ENCODE assay signal across 8 mouse cellular contexts in the genomic region with DNA sequence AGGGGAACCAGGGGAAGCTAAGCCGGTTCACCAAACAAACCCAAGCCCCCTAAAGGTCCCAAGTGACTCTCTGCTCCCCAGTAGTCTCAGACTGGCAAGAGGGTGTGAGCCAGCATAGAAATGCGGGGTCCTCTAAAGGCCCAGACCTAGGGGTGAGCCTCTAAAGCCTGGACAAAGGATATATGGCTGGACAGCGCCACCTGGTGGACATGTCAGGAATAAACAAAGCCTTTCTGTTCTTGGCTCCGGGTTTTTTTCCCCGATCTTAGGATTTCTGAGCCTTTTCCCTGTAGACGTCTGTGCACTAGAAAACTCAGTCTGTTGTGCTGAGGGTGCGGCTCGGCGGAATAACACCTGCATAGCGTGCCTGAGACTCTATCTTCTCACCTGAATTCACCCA. TPM values are rescaled to one million over a fixed set of nuclear protein-coding genes. Genes with fewer than 3 reads are reported as not detected.
DNase-seq lines count a peak whose midpoint lies in the region; ATAC-seq and TF ChIP-seq lines count a peak whose summit lies in the region.

No protein-coding gene starts in this region.

- no peaks in the 10 kb centered on the region for H3K9me3 ChIP-seq in limb, embryonic 10.5 days (replicated peaks)
- no peaks in the 10 kb centered on the region for H3K9me3 ChIP-seq in midbrain, embryonic 13.5 days

- 0 out of 2 replicates have a peak overlapping the region, but pooled peaks have one; percentile 28 for H3K9ac ChIP-seq in midbrain, embryonic 13.5 days (replicated peaks)

- H3K4me1 ChIP-seq in limb, embryonic 10.5 days: peaks cover 11% of the 10 kb centered on the region; the same call in 1 of the 2 replicates
- H3K4me1 ChIP-seq in midbrain, embryonic 13.5 days (replicated peaks): peaks cover 25% of the 10 kb centered on the region
- peaks cover under 1% of the 10 kb centered on the region; the same call in 1 of the 2 replicates for H3K4me1 ChIP-seq in spleen, adult 2 months (ENCODE audit: control insufficient read depth, insufficient read depth, insufficient read length)

- H3K27ac ChIP-seq in gastrocnemius, adult 2 months: no peak overlapping the region
- H3K27ac ChIP-seq in limb, embryonic 10.5 days: no peak overlapping the region
- peak overlapping the region; percentile 58 for H3K27ac ChIP-seq in midbrain, embryonic 13.5 days
- H3K27ac ChIP-seq in spleen, adult 2 months (ENCODE audit: insufficient read depth, low read length): no peak overlapping the region

- peak overlapping the region; percentile 64 for H3K4me3 ChIP-seq in gastrocnemius, adult 2 months
- H3K4me3 ChIP-seq in limb, embryonic 10.5 days: 0 out of 2 replicates have a peak overlapping the region, but pooled peaks have one; percentile 7
- no peak overlapping the region for H3K4me3 ChIP-seq in midbrain, embryonic 13.5 days (replicated peaks)
- no peak overlapping the region for H3K4me3 ChIP-seq in spleen, adult 2 months (ENCODE audit: extremely low read depth, insufficient read depth, insufficient read length)

- no peaks in the 10 kb centered on the region for H3K36me3 ChIP-seq in limb, embryonic 10.5 days
- H3K36me3 ChIP-seq in midbrain, embryonic 13.5 days: no peaks in the 10 kb centered on the region
- H3K36me3 ChIP-seq in spleen, adult 2 months (ENCODE audit: control insufficient read depth, insufficient read depth, low read length): no peaks in the 10 kb centered on the region

- intact Hi-C loops in gastrocnemius, adult 2 months (cut with DNase I): loop anchor here (10.0 kb wide), 1 partner anchor 231 kb away; no protein-coding TSS in a partner anchor

- 3% methylated on average over 10 of the region's 10 CpGs for WGBS in limb, embryonic 10.5 days
- WGBS in midbrain, embryonic 13.5 days: 0% methylated on average over 10 of the region's 10 CpGs
- 3% methylated on average over 10 of the region's 10 CpGs for WGBS in spleen, adult 2 months

- peak overlapping the region; percentile 28; the same call in 1 of the 2 replicates for H3K4me2 ChIP-seq in midbrain, embryonic 13.5 days (replicated peaks)

- H3K27me3 ChIP-seq in limb, embryonic 10.5 days (ENCODE audit: low read depth, poor library complexity, severe bottlenecking): peaks cover 59% of the 10 kb centered on the region
- peaks cover 6% of the 10 kb centered on the region for H3K27me3 ChIP-seq in midbrain, embryonic 13.5 days
- peaks cover 3% of the 10 kb centered on the region; the same call in 1 of the 2 replicates for H3K27me3 ChIP-seq in spleen, adult 2 months (ENCODE audit: control insufficient read depth, insufficient read depth, low read length)

- no peak for TF ChIP-seq POLR2A in spleen, adult 2 months (IDR thresholded peaks at IDR 0.05; ENCODE audit: low read depth, low read length)

- peak; percentile 79 for DNase-seq in CD4-positive, CD25-positive, alpha-beta regulatory T cell, adult 2 months (ENCODE audit: low read depth, low spot score)
- DNase-seq in cerebellum, postnatal 25 days: peak; percentile 89 to 91
- DNase-seq in gastrocnemius, adult 2 months: peak; percentile 62
- peak; percentile 66 for DNase-seq in kidney, adult 18-20 months
- peak; percentile 85 for DNase-seq in limb, embryonic 10.5 days (ENCODE audit: low spot score)
- peak in 1 of 2 experiments; percentile 39 for DNase-seq in spleen, adult 2 months (ENCODE audit: low read depth in 1 of 2, low spot score in 2 of 2)

- no peak for ATAC-seq in CD4-positive, CD25-positive, alpha-beta regulatory T cell, adult 4 months
- no peak; the same call in 1 of the 2 replicates for ATAC-seq in midbrain, embryonic 13.5 days

- peak; percentile 88; the same call in 1 of the 2 replicates for TF ChIP-seq CTCF in gastrocnemius, adult 2 months (IDR thresholded peaks at IDR 0.05)
- TF ChIP-seq CTCF in spleen, adult 2 months (IDR thresholded peaks at IDR 0.05; ENCODE audit: extremely low read depth, insufficient read depth, insufficient read length, insufficient replicate concordance): peak; percentile 66; the same call in 1 of the 2 replicates

RNA-seq across cellular contexts. Expression of a gene that starts 12.6 kb away (rescaled TPM):
- polyA plus RNA-seq in CD4-positive, CD25-positive, alpha-beta regulatory T cell, adult 4 months (2017; shearing (Covaris generic)): not detected
- not detected for total RNA-seq in gastrocnemius, adult 2 months (2021)
- not detected in 2 replicates for polyA plus RNA-seq in limb, embryonic 10.5 days (2016; fragmentation: Nextera tagmentation; extraction: Ambion mirVana)
- polyA plus RNA-seq in midbrain, embryonic 13.5 days (2015; fragmentation: Nextera tagmentation; extraction: Ambion mirVana): not detected in 2 replicates
- polyA plus RNA-seq in spleen, adult 2 months (2012; rRNA removed): not detected in 2 replicates

RNA-seq across cellular contexts. Expression of a gene that starts 47.3 kb away (rescaled TPM):
- 1 to 10 TPM; 1.4 to 1.5 TPM for polyA plus RNA-seq in CD4-positive, CD25-positive, alpha-beta regulatory T cell, adult 4 months (2017; shearing (Covaris generic))
- under 1 TPM; 0.69 to 0.95 TPM for total RNA-seq in gastrocnemius, adult 2 months (2021)
- 151 and 170 TPM in 2 replicates for polyA plus RNA-seq in limb, embryonic 10.5 days (2016; fragmentation: Nextera tagmentation; extraction: Ambion mirVana)
- polyA plus RNA-seq in midbrain, embryonic 13.5 days (2015; fragmentation: Nextera tagmentation; extraction: Ambion mirVana): 34.7 and 35.5 TPM in 2 replicates
- polyA plus RNA-seq in spleen, adult 2 months (2012; rRNA removed): 1.8 and 2.1 TPM in 2 replicates

Comparison
In these comparisons a context has a peak if more than half of its experiments do, and no peak if none do; other contexts are left out.
1. H3K4me3 ChIP-seq: peak in gastrocnemius, adult 2 months (single experiment) and limb, embryonic 10.5 days (single experiment); none in midbrain, embryonic 13.5 days (single experiment) and spleen, adult 2 months (single experiment).
2. RNA of a gene that starts 47.3 kb away (polyA plus RNA-seq): 151 to 170 TPM in limb, embryonic 10.5 days and 34.7 to 35.5 TPM in midbrain, embryonic 13.5 days; 1.8 to 2.1 TPM in spleen, adult 2 months and 1.4 to 1.5 TPM in CD4-positive, CD25-positive, alpha-beta regulatory T cell, adult 4 months; every median in the first group is over 10 times any median in the second.